Mouse (Mus musculus) CH12.LX (cell line): ENCODE results near the gene Serac1. TPM values are rescaled to one million over a fixed set of nuclear protein-coding genes. Genes with fewer than 3 reads are reported as not detected.

Experiments used
- DNase-seq: peaks from one replicate; pipeline ENCODE4 v3.0.0-alpha.2; 2013; ENCODE audit errors: extremely low read depth
- H3K27ac ChIP-seq: 2 replicates; pipeline ENCODE4 v1.5.1; 2012; ENCODE audit warnings: low read depth, mild to moderate bottlenecking, control low read depth, moderate library complexity; ENCODE audit not compliant: insufficient read depth
- H3K27me3 ChIP-seq: replicated peaks from 2 replicates; pipeline ENCODE3; 2012; ENCODE audit warnings: inconsistent platforms
- H3K36me3 ChIP-seq, 2 experiments: replicated peaks in 1 of 2; 2 replicates each; pipeline versions ENCODE3 to v1.6.1; 2012; ENCODE audit warnings: inconsistent platforms in 1 of 2, low read length in 1 of 2, mild to moderate bottlenecking in 1 of 2, mixed read lengths in 1 of 2, moderate library complexity in 1 of 2; ENCODE audit not compliant: control insufficient read depth in 1 of 2, insufficient read depth in 1 of 2
- H3K4me1 ChIP-seq, 2 experiments: 2 replicates each; pipeline ENCODE4 v1.6.1; 2012; ENCODE audit warnings: inconsistent platforms in 1 of 2, moderate library complexity in 1 of 2; ENCODE audit not compliant: insufficient read depth in 2 of 2, control insufficient read depth in 1 of 2
- H3K4me2 ChIP-seq: 2 replicates; pipeline ENCODE4 v1.6.1; 2012; ENCODE audit warnings: low read depth, mild to moderate bottlenecking, control low read depth; ENCODE audit not compliant: poor library complexity, insufficient read depth, severe bottlenecking
- H3K4me3 ChIP-seq, 3 experiments: fragments of 150-350 bp in 1 of 3; sonication (generic) in 1 of 3; replicated peaks in 1 of 3; 2 replicates each; pipeline versions ENCODE3 to v1.5.1; 2011 to 2012; ENCODE audit warnings: low read depth in 2 of 3, low read length in 2 of 3, mild to moderate bottlenecking in 2 of 3, moderate library complexity in 2 of 3, control low read depth in 1 of 3, improper control_type of control experiment in 1 of 3, inconsistent platforms in 1 of 3, mixed read lengths in 1 of 3; ENCODE audit not compliant: poor library complexity in 1 of 3
- H3K79me2 ChIP-seq: replicated peaks from 2 replicates; pipeline ENCODE4 v1.6.1; 2012; ENCODE audit warnings: mild to moderate bottlenecking, moderate library complexity; ENCODE audit not compliant: control insufficient read depth, poor library complexity, insufficient read depth, severe bottlenecking; ENCODE audit errors: extremely low read depth
- H3K9ac ChIP-seq: 2 replicates; pipeline ENCODE4 v1.6.1; 2012; ENCODE audit warnings: low read depth, mild to moderate bottlenecking, control low read depth, moderate library complexity; ENCODE audit not compliant: insufficient read depth
- H3K9me3 ChIP-seq: replicated peaks from 2 replicates; pipeline ENCODE3; 2012; ENCODE audit warnings: low read length, inconsistent platforms, mixed read lengths
- BHLHE40 ChIP-seq: IDR thresholded peaks from 2 replicates; pipeline ENCODE4 v1.6.1; 2011; ENCODE audit warnings: mild to moderate bottlenecking, low read depth, low read length, improper control_type of control experiment
- CHD1 ChIP-seq: IDR thresholded peaks from 2 replicates; pipeline ENCODE4 v1.6.1; 2012; ENCODE audit warnings: low read depth, low read length, improper control_type of control experiment, inconsistent platforms
- CHD2 ChIP-seq: IDR thresholded peaks from 2 replicates; pipeline ENCODE4 v1.6.1; 2011; ENCODE audit warnings: low read length, improper control_type of control experiment
- CTCF ChIP-seq, 2 experiments: IDR thresholded peaks in 1 of 2; conservative IDR thresholded peaks in 1 of 2; 2 replicates each; pipeline ENCODE4 v1.5.1; 2011 to 2012; ENCODE audit warnings: low read depth in 2 of 2, low read length in 2 of 2, improper control_type of control experiment in 1 of 2, inconsistent platforms in 1 of 2, mild to moderate bottlenecking in 1 of 2, moderate library complexity in 1 of 2
- E2F4 ChIP-seq: IDR thresholded peaks from 2 replicates; pipeline ENCODE4 v1.6.1; 2011; ENCODE audit warnings: low read depth, low read length, improper control_type of control experiment; ENCODE audit not compliant: insufficient replicate concordance
- ELF1 ChIP-seq: IDR thresholded peaks from 2 replicates; pipeline ENCODE4 v1.6.1; 2014; ENCODE audit warnings: low read depth, mild to moderate bottlenecking, inconsistent platforms, low read length, improper control_type of control experiment
- EP300 ChIP-seq: IDR thresholded peaks from 2 replicates; pipeline ENCODE4 v1.6.1; 2011; ENCODE audit warnings: low read length, improper control_type of control experiment
- ETS1 ChIP-seq: conservative IDR thresholded peaks from 2 replicates; pipeline ENCODE4 v1.6.1; 2012; ENCODE audit warnings: low read depth, mild to moderate bottlenecking, inconsistent platforms, low read length, improper control_type of control experiment, moderate library complexity
- HCFC1 ChIP-seq: IDR thresholded peaks from 2 replicates; pipeline ENCODE4 v1.6.1; 2012; ENCODE audit warnings: low read depth, mild to moderate bottlenecking, inconsistent platforms, low read length, improper control_type of control experiment
- IRF4 ChIP-seq: IDR thresholded peaks from 2 replicates; pipeline ENCODE4 v1.6.1; 2014; ENCODE audit warnings: low read depth, mild to moderate bottlenecking, inconsistent platforms, low read length, improper control_type of control experiment
- JUN ChIP-seq: IDR thresholded peaks from 2 replicates; pipeline ENCODE4 v1.6.1; 2011; ENCODE audit warnings: low read depth, mild to moderate bottlenecking, low read length, improper control_type of control experiment, moderate library complexity; ENCODE audit not compliant: insufficient read depth
- JUND ChIP-seq: conservative IDR thresholded peaks from 2 replicates; pipeline ENCODE4 v1.6.1; 2011; ENCODE audit warnings: low read depth, low read length, improper control_type of control experiment
- MAFK ChIP-seq: IDR thresholded peaks from 2 replicates; pipeline ENCODE4 v1.6.1; 2011; ENCODE audit warnings: low read length, improper control_type of control experiment; ENCODE audit not compliant: insufficient replicate concordance
- MAZ ChIP-seq: IDR thresholded peaks from 2 replicates; pipeline ENCODE4 v1.6.1; 2012; ENCODE audit warnings: low read depth, mild to moderate bottlenecking, inconsistent platforms, low read length, improper control_type of control experiment, moderate library complexity
- MXI1 ChIP-seq: IDR thresholded peaks from 2 replicates; pipeline ENCODE4 v1.6.1; 2011; ENCODE audit warnings: mild to moderate bottlenecking, low read depth, low read length, improper control_type of control experiment
- NELFE ChIP-seq: IDR thresholded peaks from 2 replicates; pipeline ENCODE4 v1.6.1; 2011; ENCODE audit warnings: low read depth, low read length, improper control_type of control experiment
- POLR2AphosphoS2 ChIP-seq: IDR thresholded peaks from 2 replicates; pipeline ENCODE4 v1.6.1; 2011; ENCODE audit warnings: low read depth, low read length, improper control_type of control experiment
- RAD21 ChIP-seq: IDR thresholded peaks from 2 replicates; pipeline ENCODE4 v1.6.1; 2011; ENCODE audit warnings: low read depth, mild to moderate bottlenecking, low read length, improper control_type of control experiment, moderate library complexity
- RCOR1 ChIP-seq: conservative IDR thresholded peaks from 2 replicates; pipeline ENCODE4 v1.6.1; 2012; ENCODE audit warnings: low read depth, mild to moderate bottlenecking, inconsistent platforms, low read length, improper control_type of control experiment
- SIN3A ChIP-seq: IDR thresholded peaks from 2 replicates; pipeline ENCODE4 v1.6.1; 2012; ENCODE audit warnings: low read length, improper control_type of control experiment, inconsistent platforms
- SMC3 ChIP-seq: IDR thresholded peaks from 2 replicates; pipeline ENCODE4 v1.6.1; 2011; ENCODE audit warnings: low read depth, low read length, improper control_type of control experiment
- TCF12 ChIP-seq: IDR thresholded peaks from 2 replicates; pipeline ENCODE4 v1.6.1; 2014; ENCODE audit warnings: low read depth, mild to moderate bottlenecking, inconsistent platforms, low read length, improper control_type of control experiment
- UBTF ChIP-seq: IDR thresholded peaks from 2 replicates; pipeline ENCODE4 v1.6.1; 2012; ENCODE audit warnings: low read depth, mild to moderate bottlenecking, inconsistent platforms, low read length, improper control_type of control experiment, moderate library complexity
- USF1 ChIP-seq: IDR thresholded peaks from 2 replicates; pipeline ENCODE4 v1.6.1; 2014; ENCODE audit warnings: low read depth, mild to moderate bottlenecking, inconsistent platforms, low read length, improper control_type of control experiment
- USF2 ChIP-seq: conservative IDR thresholded peaks from 2 replicates; pipeline ENCODE4 v1.6.1; 2011; ENCODE audit warnings: low read depth, low read length, improper control_type of control experiment
- ZC3H11A ChIP-seq: IDR thresholded peaks from 2 replicates; pipeline ENCODE4 v1.6.1; 2012; ENCODE audit warnings: low read depth, mild to moderate bottlenecking, inconsistent platforms, low read length, improper control_type of control experiment
- ZKSCAN1 ChIP-seq: IDR thresholded peaks from 2 replicates; pipeline ENCODE4 v1.6.1; 2012; ENCODE audit warnings: low read depth, inconsistent platforms, low read length, improper control_type of control experiment, borderline replicate concordance
- ZMIZ1 ChIP-seq: IDR thresholded peaks from 2 replicates; pipeline ENCODE4 v1.6.1; 2012; ENCODE audit warnings: low read depth, mild to moderate bottlenecking, inconsistent platforms, low read length, improper control_type of control experiment
- ZNF384 ChIP-seq: IDR thresholded peaks from 2 replicates; pipeline ENCODE4 v1.6.1; 2012; ENCODE audit warnings: low read depth, low read length, improper control_type of control experiment, inconsistent platforms
- dilution Hi-C: fragments of 300-500 bp; cut with MboI; formaldehyde crosslinking; loops from 2 replicates; pipeline ENCODE4 v1.14.3; 2020; ENCODE audit warnings: low sequenced_read_pairs; ENCODE audit not compliant: extremely low pct_unique_long_range_greater_than_20kb, extremely low pct_ligation_motif_present
- in situ Hi-C: fragments of 300-500 bp; cut with MboI; formaldehyde crosslinking; loops from 3 replicates; pipeline ENCODE4 v1.14.3; 2019; ENCODE audit warnings: low sequenced_read_pairs, low pct_ligation_motif_present, low pct_unique_long_range_greater_than_20kb, mixed read lengths
- polyA plus RNA-seq: library from polyadenylated mRNA; unstranded; fragments of >175 nt; gene quantifications from 2 replicates; pipeline ENCODE4 v1.2.1, GENCODE M21; 2012; ENCODE audit warnings: low read depth; ENCODE audit not compliant: insufficient read length
- total RNA-seq, 2 experiments: library from RNA; depleted of rRNA; stranded (reverse); fragments of 300-350 nt in 1 of 2; fragments of >200 nt in 1 of 2; gene quantifications; 2 replicates each; pipeline ENCODE4 v1.2.3; 2012 to 2014

Serac1 gene
- total and polyA plus RNA-seq, 3 experiments, result 1.9 to 2.9 (median 2.1) TPM

DNA sequence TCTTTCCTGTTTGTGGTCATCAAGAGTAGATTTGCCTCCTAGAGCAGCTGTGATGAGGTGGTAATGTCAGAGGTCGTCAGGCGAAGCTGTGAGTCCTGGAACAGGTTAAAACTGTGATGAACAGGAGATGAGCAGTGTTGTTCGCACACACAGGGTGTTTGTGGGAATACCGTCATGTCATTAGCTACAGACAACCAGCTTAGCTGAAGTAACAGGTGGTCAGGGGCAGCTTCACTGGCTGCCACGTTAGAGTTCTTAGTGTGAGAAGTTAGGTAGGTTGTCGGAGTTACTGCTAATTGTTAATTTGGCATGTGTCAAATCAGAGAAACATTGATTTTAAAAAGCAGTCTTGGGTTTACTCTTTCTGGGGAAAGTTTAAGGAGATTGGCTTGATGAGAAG is 34.1 kb upstream of the Serac1 start:
- Histone ChIP-seq H3K4me3 (no peak overlapping the region), H3K4me1 (peaks cover 0 to 14% of the 10 kb centered on the region in 2 experiments; a peak in 2 of 4 replicates)
- in situ Hi-C loops, result no loop called here
- TF ChIP-seq HCFC1, result no peak
- no peak for TF ChIP-seq POLR2AphosphoS2
- TF ChIP-seq EP300, result no peak
- TF ChIP-seq IRF4, result no peak
- no peak for TF ChIP-seq SIN3A
- TF ChIP-seq, all 38 proteins: peak for 0
- H3K27me3 ChIP-seq, result no peaks in the 10 kb centered on the region
- no peak for DNase-seq
- H3K79me2 ChIP-seq, result no peaks in the 10 kb centered on the region
- no peak overlapping the region for H3K4me2 ChIP-seq
- no peaks in the 10 kb centered on the region for H3K9me3 ChIP-seq
- dilution Hi-C loops, result no loop called here
- no peak overlapping the region for H3K9ac ChIP-seq
- no peak overlapping the region for H3K27ac ChIP-seq
- peaks cover 0 to 47% of the 10 kb centered on the region in 2 experiments for H3K36me3 ChIP-seq

DNA sequence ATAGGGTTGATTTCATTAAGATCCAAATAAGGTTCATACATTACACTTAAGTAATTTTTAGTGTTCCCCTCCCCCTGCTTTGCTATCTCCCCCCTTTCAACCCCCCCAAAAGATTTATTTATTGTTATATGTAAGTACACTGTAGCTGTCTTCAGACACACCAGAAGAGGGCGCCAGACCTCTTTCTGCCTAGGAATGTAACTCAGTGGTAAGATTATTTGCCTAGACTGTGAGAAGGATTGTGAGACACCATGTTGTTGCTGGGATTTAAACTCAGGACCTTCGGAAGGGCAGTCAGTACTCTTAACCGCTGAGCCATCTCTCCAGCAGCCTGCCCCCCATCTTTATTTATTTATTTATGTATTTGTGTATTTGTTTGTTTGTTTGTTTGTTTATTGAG is 31.4 kb upstream of the Serac1 start:
- peak; percentile 42 for DNase-seq
- Histone ChIP-seq H3K9ac (no peak overlapping the region), H3K27ac (no peak overlapping the region), H3K4me3 (no peak overlapping the region), H3K4me1 (peaks cover 2 to 16% of the 10 kb centered on the region in 2 experiments; a peak in 2 of 4 replicates), H3K36me3 (peaks cover 0 to 33% of the 10 kb centered on the region in 2 experiments), H3K9me3 (no peaks in the 10 kb centered on the region), H3K27me3 (no peaks in the 10 kb centered on the region), H3K4me2 (no peak overlapping the region), H3K79me2 (no peaks in the 10 kb centered on the region)
- in situ Hi-C loops (no loop called here), dilution Hi-C loops (no loop called here)
- no peak for TF ChIP-seq TCF12
- TF ChIP-seq SIN3A, result no peak
- TF ChIP-seq MXI1, result no peak
- TF ChIP-seq ELF1, result no peak
- no peak for TF ChIP-seq USF1
- no peak for TF ChIP-seq ETS1
- 0 out of 2 replicates have a peak, but pooled peaks have one; percentile 29 for TF ChIP-seq MAZ
- TF ChIP-seq ZNF384, result no peak
- TF ChIP-seq ZKSCAN1, result no peak
- no peak for TF ChIP-seq JUN
- TF ChIP-seq UBTF, result no peak
- TF ChIP-seq RAD21, result peak; percentile 56
- no peak for TF ChIP-seq E2F4
- no peak for TF ChIP-seq ZC3H11A
- peak in 1 of 2 experiments; percentile 54; a peak in 2 of 4 replicates for TF ChIP-seq CTCF (conservative IDR thresholded peaks at IDR 0.05 in 1 of 2, IDR thresholded peaks at IDR 0.05 in 1 of 2; ENCODE audit: low read depth in 2 of 2, low read length in 2 of 2)
- no peak for TF ChIP-seq CHD2
- no peak for TF ChIP-seq RCOR1
- no peak for TF ChIP-seq USF2
- TF ChIP-seq MAFK, result no peak
- TF ChIP-seq SMC3, result peak; percentile 41
- TF ChIP-seq ZMIZ1, result no peak
- TF ChIP-seq IRF4, result no peak
- TF ChIP-seq NELFE, result no peak
- no peak for TF ChIP-seq POLR2AphosphoS2
- TF ChIP-seq BHLHE40, result no peak
- no peak for TF ChIP-seq JUND
- no peak for TF ChIP-seq CHD1
- TF ChIP-seq, all 38 proteins: peak for 4
